Mouse (Mus musculus) hindbrain, embryonic 11.5 days (tissue): Measurements from ENCODE around the gene Prpsap2. TPM values are rescaled to one million over a fixed set of nuclear protein-coding genes. Genes with fewer than 3 reads are reported as not detected.

Experiments
- ATAC-seq: fragments of 200-750 bp; cut with Nextera tagmentation; 2 replicates; pipeline ENCODE4 v1.8.0; 2017; ENCODE audit warnings: mild to moderate bottlenecking, moderate TSS enrichment, moderate library complexity; ENCODE audit not compliant: low FRiP score
- DNase-seq: peaks from one replicate; pipeline ENCODE4 v3.0.0-alpha.2; 2015; ENCODE audit warnings: low spot score
- H3K27ac ChIP-seq: fragments of 300-500 bp; sonication (generic); 2 replicates; pipeline ENCODE4 v1.5.1; 2014; ENCODE audit warnings: mild to moderate bottlenecking, low read depth, low read length
- H3K27me3 ChIP-seq: fragments of 300-500 bp; sonication (generic); 2 replicates; pipeline ENCODE4 v1.6.1; 2014; ENCODE audit warnings: mild to moderate bottlenecking, low read length, moderate library complexity, mixed read lengths; ENCODE audit not compliant: control insufficient read depth, insufficient read depth
- H3K36me3 ChIP-seq: fragments of 300-500 bp; sonication (generic); 2 replicates; pipeline ENCODE4 v1.6.1; 2014; ENCODE audit warnings: mild to moderate bottlenecking, low read length, moderate library complexity, mixed read lengths; ENCODE audit not compliant: control insufficient read depth, insufficient read depth
- H3K4me1 ChIP-seq: fragments of 300-500 bp; sonication (generic); replicated peaks from 2 replicates; pipeline ENCODE4 v1.6.1; 2014; ENCODE audit warnings: low read length, mixed read lengths; ENCODE audit not compliant: control insufficient read depth, insufficient read depth
- H3K4me2 ChIP-seq: fragments of 300-500 bp; sonication (generic); replicated peaks from 2 replicates; pipeline ENCODE4 v1.6.1; 2014; ENCODE audit warnings: mild to moderate bottlenecking, low read depth, low read length
- H3K4me3 ChIP-seq: fragments of 300-500 bp; sonication (generic); 2 replicates; pipeline ENCODE4 v1.5.1; 2014; ENCODE audit warnings: low read depth, low read length
- H3K9ac ChIP-seq: fragments of 300-500 bp; sonication (generic); 2 replicates; pipeline ENCODE4 v1.6.1; 2014; ENCODE audit warnings: low read depth, low read length
- H3K9me3 ChIP-seq: fragments of 300-500 bp; sonication (generic); 2 replicates; pipeline ENCODE4 v1.6.1; 2016; ENCODE audit warnings: low read length; ENCODE audit not compliant: control insufficient read depth
- WGBS: fragments of 180-500 bp; shearing (Covaris S2); extraction: QIAGEN DNeasy Blood & Tissue Kit; methylation state at CpG from one replicate; pipeline ENCODE4 v1.1.7; 2014; 5-methylcytosine and 5-hydroxymethylcytosine counted together
- polyA plus RNA-seq: library from polyadenylated mRNA; unstranded; fragments of >200 nt; fragmentation: Nextera tagmentation; extraction: Ambion mirVana; gene quantifications from 2 replicates; pipeline ENCODE4 v1.2.1, GENCODE M21; 2014

Gene Prpsap2
- polyA plus RNA-seq, 1 experiment from 2014 or later: 42.3 TPM

GRCm38 (mm10) chr11:61757151-61757550, 4.7 kb downstream of the Prpsap2 start:
- Histone ChIP-seq H3K27me3 (no peaks in the 10 kb centered on the region), H3K9ac (no peak overlapping the region), H3K4me3 (no peak overlapping the region), H3K4me2 (no peak overlapping the region), H3K36me3 (peaks cover 5% of the 10 kb centered on the region; the same call in 1 of the 2 replicates), H3K4me1 (no peaks in the 10 kb centered on the region), H3K27ac (no peak overlapping the region), H3K9me3 (no peaks in the 10 kb centered on the region)
- no peak for DNase-seq
- 92% methylated on average over 2 of the region's 2 CpGs for WGBS
- no peak for ATAC-seq

GRCm38 (mm10) chr11:61751612-61752011, 10.3 kb downstream of the Prpsap2 start:
- H3K27me3 ChIP-seq: no peaks in the 10 kb centered on the region
- 75% methylated on average over 5 of the region's 5 CpGs for WGBS
- ATAC-seq (no peak), DNase-seq (peak; percentile 12)
- H3K9ac ChIP-seq: no peak overlapping the region
- peaks cover 11% of the 10 kb centered on the region; the same call in 1 of the 2 replicates for H3K36me3 ChIP-seq
- no peak overlapping the region for H3K4me2 ChIP-seq
- no peak overlapping the region for H3K27ac ChIP-seq
- H3K9me3 ChIP-seq: no peaks in the 10 kb centered on the region
- H3K4me1 ChIP-seq: no peaks in the 10 kb centered on the region
- no peak overlapping the region for H3K4me3 ChIP-seq

- Histone ChIP-seq H3K36me3 (peaks cover 6% of the 10 kb centered on the region; the same call in 1 of the 2 replicates), H3K9ac (no peak overlapping the region), H3K4me2 (no peak overlapping the region), H3K4me3 (no peak overlapping the region), H3K9me3 (no peaks in the 10 kb centered on the region), H3K27me3 (no peaks in the 10 kb centered on the region), H3K4me1 (no peaks in the 10 kb centered on the region), H3K27ac (no peak overlapping the region)
- DNase-seq (no peak), ATAC-seq (no peak)
- 75% methylated on average over 3 of the region's 3 CpGs for WGBS
Measured at GRCm38 (mm10) chr11:61747161-61747560, 14.7 kb downstream of the Prpsap2 start.

GRCm38 (mm10) chr11:61745781-61746180, 16.1 kb downstream of the Prpsap2 start:
- Histone ChIP-seq H3K9ac (no peak overlapping the region), H3K27me3 (no peaks in the 10 kb centered on the region), H3K4me2 (no peak overlapping the region), H3K4me1 (no peaks in the 10 kb centered on the region), H3K36me3 (peaks cover 6% of the 10 kb centered on the region; the same call in 1 of the 2 replicates), H3K4me3 (no peak overlapping the region), H3K27ac (no peak overlapping the region), H3K9me3 (no peaks in the 10 kb centered on the region)
- ATAC-seq: no peak
- DNase-seq: no peak
- WGBS: 94% methylated on average over 9 of the region's 9 CpGs

- no peaks in the 10 kb centered on the region for H3K27me3 ChIP-seq
- no peak overlapping the region for H3K4me3 ChIP-seq
- ATAC-seq (no peak), DNase-seq (peak; percentile 40)
- H3K4me1 ChIP-seq: no peaks in the 10 kb centered on the region
- H3K9ac ChIP-seq: no peak overlapping the region
- 71% methylated on average over 3 of the region's 3 CpGs for WGBS
- H3K4me2 ChIP-seq: no peak overlapping the region
- H3K27ac ChIP-seq: no peak overlapping the region
- no peaks in the 10 kb centered on the region for H3K9me3 ChIP-seq
- peaks cover 13% of the 10 kb centered on the region; the same call in 1 of the 2 replicates for H3K36me3 ChIP-seq
Measured at GRCm38 (mm10) chr11:61744460-61744859, 17.4 kb downstream of the Prpsap2 start.

GRCm38 (mm10) chr11:61743768-61744167, 18.1 kb downstream of the Prpsap2 start:
- ATAC-seq (no peak), DNase-seq (peak; percentile 7)
- no peak overlapping the region for H3K9ac ChIP-seq
- H3K36me3 ChIP-seq: peaks cover 15% of the 10 kb centered on the region
- H3K4me3 ChIP-seq: no peak overlapping the region
- H3K9me3 ChIP-seq: no peaks in the 10 kb centered on the region
- no peaks in the 10 kb centered on the region for H3K4me1 ChIP-seq
- H3K27me3 ChIP-seq: no peaks in the 10 kb centered on the region
- H3K27ac ChIP-seq: no peak overlapping the region
- H3K4me2 ChIP-seq: no peak overlapping the region
- WGBS: 59% methylated on average over 3 of the region's 3 CpGs

GRCm38 (mm10) chr11:61740500-61740899, 21.4 kb downstream of the Prpsap2 start:
- Histone ChIP-seq H3K4me2 (no peak overlapping the region), H3K27me3 (no peaks in the 10 kb centered on the region), H3K4me3 (no peak overlapping the region), H3K9ac (no peak overlapping the region), H3K9me3 (no peaks in the 10 kb centered on the region), H3K36me3 (peaks cover 18% of the 10 kb centered on the region), H3K27ac (no peak overlapping the region), H3K4me1 (no peaks in the 10 kb centered on the region)
- ATAC-seq (no peak), DNase-seq (no peak)
- 94% methylated on average over 1 of the region's 1 CpGs for WGBS

- peaks cover 18% of the 10 kb centered on the region for H3K36me3 ChIP-seq
Measured at GRCm38 (mm10) chr11:61737290-61737689, 24.6 kb downstream of the Prpsap2 start.

GRCm38 (mm10) chr11:61732672-61733071, 29.2 kb downstream of the Prpsap2 start:
- no peak for DNase-seq
- H3K27ac ChIP-seq: no peak overlapping the region
- H3K27me3 ChIP-seq: no peaks in the 10 kb centered on the region
- no peaks in the 10 kb centered on the region for H3K9me3 ChIP-seq
- no peak overlapping the region for H3K4me2 ChIP-seq
- H3K36me3 ChIP-seq: no peaks in the 10 kb centered on the region
- no peak for ATAC-seq
- no peak overlapping the region for H3K4me3 ChIP-seq
- H3K4me1 ChIP-seq: no peaks in the 10 kb centered on the region
- 95% methylated on average over 7 of the region's 7 CpGs for WGBS
- no peak overlapping the region for H3K9ac ChIP-seq

More at GRCm38 (mm10) chr11:61737290-61737689, 24.6 kb downstream of the Prpsap2 start:
- H3K27me3 ChIP-seq: no peaks in the 10 kb centered on the region
- H3K9ac ChIP-seq: no peak overlapping the region
- no peaks in the 10 kb centered on the region for H3K9me3 ChIP-seq
- H3K4me1 ChIP-seq: no peaks in the 10 kb centered on the region
- WGBS: 84% methylated on average over 1 of the region's 1 CpGs
- no peak overlapping the region for H3K4me3 ChIP-seq
- no peak for DNase-seq
- H3K27ac ChIP-seq: no peak overlapping the region
- ATAC-seq: no peak
- H3K4me2 ChIP-seq: no peak overlapping the region
